Mouse (Mus musculus) G1E (cell line): Measurements from ENCODE around the gene Gtf3a. TPM values are rescaled to one million over a fixed set of nuclear protein-coding genes. Genes with fewer than 3 reads are reported as not detected.

Experiments
- ATAC-seq: 2 replicates; pipeline ENCODE4 v1.8.0; 2016; ENCODE audit warnings: mild to moderate bottlenecking; ENCODE audit not compliant: insufficient number of reproducible peaks, poor library complexity, low FRiP score, severe bottlenecking; ENCODE audit errors: extremely low read depth
- DNase-seq: peaks from one replicate; pipeline ENCODE4 v3.0.0; 2012; ENCODE audit warnings: low spot score
- H3K27me3 ChIP-seq: 2 replicates; pipeline ENCODE4 v1.6.1; 2012; ENCODE audit warnings: mild to moderate bottlenecking, low read length, inconsistent platforms; ENCODE audit not compliant: insufficient read depth
- H3K36me3 ChIP-seq: replicated peaks from 2 replicates; pipeline ENCODE3; 2012; ENCODE audit warnings: mild to moderate bottlenecking, inconsistent platforms
- H3K4me1 ChIP-seq: 2 replicates; pipeline ENCODE4 v1.6.1; 2012; ENCODE audit warnings: low read depth, low read length, inconsistent platforms, mixed read lengths; ENCODE audit not compliant: insufficient read depth
- H3K4me3 ChIP-seq: 2 replicates; pipeline ENCODE4 v1.5.1; 2012; ENCODE audit warnings: low read depth, mild to moderate bottlenecking, inconsistent platforms, low read length, moderate library complexity, mixed read lengths
- H3K9me3 ChIP-seq: replicated peaks from 2 replicates; pipeline ENCODE4 v1.6.1; 2012; ENCODE audit warnings: inconsistent platforms
- CTCF ChIP-seq: IDR thresholded peaks from 2 replicates; pipeline ENCODE4 v1.5.1; 2012; ENCODE audit warnings: low read depth, low read length, inconsistent platforms, mixed read lengths
- GATA1 ChIP-seq: IDR thresholded peaks from 2 replicates; pipeline ENCODE4 v1.6.1; 2012; ENCODE audit warnings: borderline replicate concordance, low read length, inconsistent platforms, mixed read lengths
- GATA2 ChIP-seq: IDR thresholded peaks from 2 replicates; pipeline ENCODE4 v1.6.1; 2012; ENCODE audit warnings: low read depth, low read length, inconsistent platforms, borderline replicate concordance
- POLR2AphosphoS5 ChIP-seq: IDR thresholded peaks from 2 replicates; pipeline ENCODE4 v1.6.1; 2012; ENCODE audit warnings: low read depth, low read length, inconsistent platforms; ENCODE audit not compliant: insufficient replicate concordance
- TAL1 ChIP-seq: conservative IDR thresholded peaks from 2 replicates; pipeline ENCODE4 v1.6.1; 2012; ENCODE audit warnings: low read depth, low read length, inconsistent platforms, mixed read lengths
- polyA plus RNA-seq: library from polyadenylated mRNA; stranded (reverse); fragments of >175 nt; gene quantifications from 2 replicates; pipeline ENCODE4 v1.2.3, GENCODE M21; 2012
- total RNA-seq, 2 experiments: library from RNA; stranded (forward) in 1 of 2; stranded (reverse) in 1 of 2; fragments of 200-1000 nt in 1 of 2; fragments of >200 nt in 1 of 2; fragmentation: Nextera tagmentation in 1 of 2; gene quantifications; 2 replicates each; pipeline ENCODE4 v1.2.3; 2014 to 2017

Gene Gtf3a
- total and polyA plus RNA-seq, 3 experiments, result 172 to 214 (median 193) TPM

DNA sequence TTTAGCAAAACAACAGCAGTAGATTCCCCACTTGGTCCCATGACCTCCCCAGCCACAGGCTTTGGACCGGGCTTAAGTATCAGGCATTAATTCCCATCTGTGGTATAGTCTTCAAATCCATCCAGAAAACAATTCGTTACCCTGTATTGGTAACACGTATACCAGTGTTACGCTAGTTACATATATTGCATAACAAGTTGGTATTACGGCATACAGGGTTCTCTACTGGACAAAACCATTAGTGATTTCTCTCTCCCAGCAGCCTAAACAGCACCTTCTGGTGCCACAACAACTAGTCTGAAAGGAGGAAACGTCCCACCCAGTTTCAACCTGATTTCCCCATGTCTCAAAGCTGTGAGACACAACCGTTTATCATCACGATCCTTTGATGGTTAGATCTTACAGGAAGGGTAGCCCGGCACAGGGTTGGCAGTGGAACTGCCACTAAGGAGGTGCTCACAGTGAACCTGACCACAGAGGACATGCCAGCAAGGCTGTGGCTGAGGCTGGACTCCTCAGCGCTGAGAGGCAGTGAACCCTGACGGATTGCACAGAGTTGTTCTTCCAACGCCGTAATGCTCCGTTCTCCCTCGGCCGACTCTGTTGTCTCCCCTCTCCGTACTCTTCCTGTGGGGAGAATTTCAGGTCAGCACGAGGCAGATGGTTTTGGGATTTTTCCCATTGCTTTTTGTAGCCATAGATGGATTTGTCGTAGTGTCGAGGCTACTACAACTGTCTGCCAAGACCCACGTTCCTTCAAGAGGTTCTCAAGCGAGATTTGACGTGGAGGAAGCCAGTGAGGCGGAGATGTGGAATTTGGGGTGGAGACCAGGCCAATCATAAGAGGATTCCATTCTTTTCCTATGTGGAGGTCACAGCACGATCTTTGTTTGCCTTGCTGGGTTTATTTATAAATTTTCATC is 25.7 kb downstream of the Gtf3a start:
- TF ChIP-seq GATA2, result no peak
- no peak for TF ChIP-seq CTCF
- TF ChIP-seq POLR2AphosphoS5, result no peak
- no peak for TF ChIP-seq TAL1
- H3K36me3 ChIP-seq, result no peaks in the 10 kb centered on the region
- no peak for DNase-seq
- H3K4me3 ChIP-seq, result no peak overlapping the region
- no peaks in the 10 kb centered on the region for H3K4me1 ChIP-seq
- no peaks in the 10 kb centered on the region for H3K9me3 ChIP-seq
- ATAC-seq, result no peak
- H3K27me3 ChIP-seq, result peaks cover 21% of the 10 kb centered on the region

DNA sequence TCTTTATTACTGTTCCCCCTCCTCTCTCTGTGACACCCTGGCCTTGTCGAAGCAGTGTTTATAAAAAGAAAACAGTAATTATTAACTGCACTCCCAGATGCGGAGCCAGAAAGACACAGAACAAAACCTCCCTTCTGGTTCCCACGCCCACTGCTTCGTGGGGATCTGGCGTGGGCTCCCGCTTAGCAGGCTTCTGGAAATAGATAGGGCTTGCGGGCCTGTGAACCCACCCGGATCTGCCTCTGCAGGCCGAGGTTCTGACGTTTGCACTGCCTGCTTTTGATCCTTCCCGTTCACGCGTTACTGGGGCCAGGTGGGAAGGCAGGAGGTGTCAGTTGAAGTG is 26.3 kb downstream of the Gtf3a start:
- TF ChIP-seq CTCF (no peak), POLR2AphosphoS5 (no peak), GATA2 (no peak)
- ATAC-seq (no peak), DNase-seq (no peak)
- Histone ChIP-seq H3K4me3 (no peak overlapping the region), H3K9me3 (no peaks in the 10 kb centered on the region), H3K4me1 (no peaks in the 10 kb centered on the region), H3K36me3 (no peaks in the 10 kb centered on the region), H3K27me3 (peaks cover 20% of the 10 kb centered on the region)

DNA sequence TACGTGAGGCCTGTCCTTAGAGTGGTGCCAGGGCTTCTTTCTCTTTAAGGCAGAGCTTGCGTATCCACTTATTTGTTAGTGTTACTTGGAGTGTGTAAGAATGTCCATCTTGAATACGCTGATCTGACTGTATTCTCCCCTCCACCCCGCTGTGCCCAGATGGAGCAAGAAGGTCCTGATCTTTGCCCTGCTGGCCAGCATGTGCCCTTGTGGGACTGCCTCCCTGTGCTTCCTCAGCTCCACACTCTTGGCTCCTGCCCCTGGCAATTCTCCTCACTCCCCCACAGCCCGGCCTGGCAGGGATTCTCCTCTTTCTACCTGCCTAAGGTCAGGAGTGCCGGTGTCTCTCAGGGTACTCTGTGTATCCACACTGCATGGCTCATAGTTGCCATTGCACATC is 32.9 kb downstream of the Gtf3a start:
- Histone ChIP-seq H3K36me3 (no peaks in the 10 kb centered on the region), H3K27me3 (peaks cover 26% of the 10 kb centered on the region), H3K9me3 (no peaks in the 10 kb centered on the region), H3K4me3 (no peak overlapping the region), H3K4me1 (no peaks in the 10 kb centered on the region)
- no peak for TF ChIP-seq CTCF
- no peak for TF ChIP-seq GATA1
- TF ChIP-seq TAL1, result no peak
- no peak for TF ChIP-seq POLR2AphosphoS5
- no peak for TF ChIP-seq GATA2
- ATAC-seq, result no peak
- DNase-seq, result no peak

DNA sequence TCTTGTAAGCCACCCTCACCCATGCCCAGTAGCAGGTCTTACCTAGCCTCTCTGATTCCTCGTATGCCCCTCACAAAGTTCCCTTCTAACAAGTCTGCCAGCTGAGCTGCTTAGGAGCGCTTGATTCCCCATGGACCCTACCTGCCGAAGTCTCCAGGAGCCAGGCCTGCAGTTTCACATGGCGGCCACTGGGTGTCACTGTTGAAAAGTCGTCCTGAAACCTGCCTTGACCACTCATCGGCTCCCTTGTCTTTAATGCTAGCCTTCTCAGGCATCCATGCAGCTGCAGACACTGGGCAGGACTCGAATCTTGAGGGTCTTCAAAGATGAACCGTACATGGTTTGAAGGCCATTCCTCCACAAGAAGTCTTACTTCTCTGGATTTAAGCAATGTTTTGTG is 34.8 kb downstream of the Gtf3a start:
- H3K9me3 ChIP-seq, result no peaks in the 10 kb centered on the region
- DNase-seq (peak; percentile 53), ATAC-seq (no peak; the same call in 1 of the 2 replicates)
- no peak for TF ChIP-seq GATA1
- no peak for TF ChIP-seq POLR2AphosphoS5
- TF ChIP-seq CTCF, result peak; percentile 94
- H3K4me3 ChIP-seq, result no peak overlapping the region
- no peaks in the 10 kb centered on the region for H3K4me1 ChIP-seq
- H3K36me3 ChIP-seq, result no peaks in the 10 kb centered on the region
- H3K27me3 ChIP-seq, result peaks cover 23% of the 10 kb centered on the region

DNA sequence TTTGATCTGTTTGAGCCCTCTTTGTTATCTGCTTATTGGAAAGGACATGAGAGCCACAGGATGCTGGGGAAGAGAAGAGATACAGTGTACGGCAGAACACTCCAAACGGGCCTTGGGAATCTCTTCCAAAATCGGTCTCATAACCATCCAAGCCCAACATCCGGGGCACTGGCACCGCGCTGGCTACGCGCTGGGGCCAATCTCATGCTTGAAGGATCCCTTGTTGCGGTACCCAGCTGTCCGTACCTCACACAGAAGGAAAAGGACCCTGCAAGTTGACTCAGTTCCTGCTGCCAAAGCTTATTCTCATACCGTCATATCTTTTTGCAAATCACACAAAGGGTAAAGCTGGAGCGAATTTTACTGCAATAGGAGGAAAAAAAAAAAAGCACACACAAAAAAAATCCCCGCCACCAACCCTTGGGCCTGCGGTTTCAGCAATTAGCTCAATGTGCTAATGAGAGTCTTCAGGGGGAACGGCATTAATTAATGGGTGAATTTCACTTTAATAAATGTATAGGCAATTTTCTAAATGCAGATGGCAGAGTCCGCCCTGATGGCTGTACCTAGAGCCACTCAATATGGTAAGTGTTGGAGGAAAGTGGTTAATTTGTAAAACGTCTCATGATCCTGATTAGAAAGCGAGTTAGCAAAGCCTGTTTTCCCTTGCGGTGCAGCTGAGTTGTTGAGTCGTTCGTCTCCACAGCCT is 37.4 kb downstream of the Gtf3a start:
- Histone ChIP-seq H3K27me3 (peaks cover 23% of the 10 kb centered on the region), H3K9me3 (no peaks in the 10 kb centered on the region), H3K4me3 (no peak overlapping the region), H3K4me1 (no peaks in the 10 kb centered on the region), H3K36me3 (no peaks in the 10 kb centered on the region)
- TF ChIP-seq CTCF, result no peak
- no peak for DNase-seq
- ATAC-seq, result no peak

DNA sequence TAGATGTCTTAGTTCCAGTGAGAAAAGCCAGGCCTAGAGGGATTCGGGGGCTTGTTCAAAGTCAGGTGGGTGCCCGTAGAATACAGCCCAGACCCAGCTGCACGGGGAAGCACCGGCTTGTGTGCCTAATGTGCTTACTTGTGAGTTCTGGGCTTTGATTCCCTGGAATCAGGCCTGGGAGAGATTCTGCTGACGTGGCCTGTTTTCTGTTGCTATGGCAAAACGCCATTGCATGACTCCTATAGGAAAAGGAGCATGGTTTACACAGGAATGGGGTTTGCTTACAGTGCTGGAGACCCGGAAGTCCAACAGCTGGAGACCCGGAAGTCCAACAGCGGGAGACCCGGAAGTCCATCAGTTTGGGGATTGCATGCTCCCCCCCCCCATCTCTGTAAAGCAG is 39.1 kb downstream of the Gtf3a start:
- Histone ChIP-seq H3K36me3 (no peaks in the 10 kb centered on the region), H3K27me3 (peaks cover 20% of the 10 kb centered on the region), H3K4me1 (no peaks in the 10 kb centered on the region), H3K9me3 (no peaks in the 10 kb centered on the region), H3K4me3 (no peak overlapping the region)
- ATAC-seq (no peak), DNase-seq (no peak)
- TF ChIP-seq GATA1 (no peak), TAL1 (no peak), POLR2AphosphoS5 (no peak), GATA2 (no peak)

- Histone ChIP-seq H3K4me3 (no peak overlapping the region), H3K27me3 (peaks cover 18% of the 10 kb centered on the region), H3K4me1 (no peaks in the 10 kb centered on the region), H3K36me3 (no peaks in the 10 kb centered on the region), H3K9me3 (no peaks in the 10 kb centered on the region)
- TF ChIP-seq CTCF (no peak), POLR2AphosphoS5 (no peak), GATA2 (no peak), GATA1 (no peak), TAL1 (no peak)
- DNase-seq, result no peak
- no peak for ATAC-seq
Measured at GRCm38 (mm10) chr5:146989051-146989450, 40.6 kb downstream of the Gtf3a start.
